In the genomic region with DNA sequence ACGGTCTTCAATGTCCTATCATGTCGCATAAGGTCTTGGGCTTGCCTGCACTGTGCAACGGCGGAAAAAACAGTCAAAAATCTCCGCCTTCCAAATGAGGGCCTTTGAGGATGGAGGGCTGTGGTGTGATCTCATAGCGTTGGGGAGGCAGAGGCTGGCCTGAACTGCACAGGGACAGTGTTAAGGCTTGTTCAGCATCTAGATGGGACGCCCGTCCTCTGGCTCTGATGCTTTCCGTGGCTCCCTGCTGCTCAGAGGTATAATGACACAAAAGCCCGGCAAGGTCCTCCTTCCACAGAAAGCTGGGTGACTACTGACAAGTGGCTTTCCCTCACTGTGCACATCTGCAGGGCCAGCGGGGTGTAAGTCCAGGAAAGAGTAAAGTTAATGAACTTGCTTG, we compare ENCODE assay signal across 13 mouse cellular contexts. TPM values are rescaled to one million over a fixed set of nuclear protein-coding genes. Genes with fewer than 3 reads are reported as not detected.
DNase-seq lines count a peak whose midpoint lies in the region; ATAC-seq and TF ChIP-seq lines count a peak whose summit lies in the region.
"Had no signal": no experiment of that assay in that cellular context is flagged by ENCODE, and none has a peak within 500 bp of the region (broad histone marks: within the 10 kb centered on the region; RNA-seq: fewer than 3 reads in every experiment).

No protein-coding gene starts in this region.

- TF ChIP-seq POLR2A in limb, embryonic 14.5 days (IDR thresholded peaks at IDR 0.05; ENCODE audit: borderline replicate concordance, extremely low read depth, insufficient read depth, insufficient read length), result no peak

- intact Hi-C loops in heart, postnatal 36 days (cut with DNase I), result no loop called here

- no peak for DNase-seq in heart, postnatal 36 days
- DNase-seq in lung, postnatal 10 days, result no peak
- no peak for DNase-seq in limb, embryonic 14.5 days (ENCODE audit: low spot score)
- DNase-seq in cerebellum, adult 9-10 months, result no peak
- no peak for DNase-seq in c-Kit-positive CD71-positive TER-119-positive erythroid progenitor cells, embryonic 14.5 days (ENCODE audit: low spot score)
- DNase-seq: cerebellum, adult 18-20 months; kidney, adult 18-20 months; right cerebral cortex, adult 18-20 months; thymus, postnatal 25 days had no signal

- peaks cover 29% of the 10 kb centered on the region for H3K4me1 ChIP-seq in heart, embryonic 12.5 days (replicated peaks)
- peaks cover 31% of the 10 kb centered on the region for H3K4me1 ChIP-seq in lung, embryonic 16.5 days (replicated peaks; ENCODE audit: control insufficient read depth, insufficient read depth, low read length)
- H3K4me1 ChIP-seq in embryonic facial prominence, embryonic 12.5 days, result peaks cover 19% of the 10 kb centered on the region
- peaks cover 10% of the 10 kb centered on the region for H3K4me1 ChIP-seq in limb, embryonic 14.5 days (ENCODE audit: control insufficient read depth, insufficient read depth, low read length)

- peak overlapping the region; percentile 30 for H3K4me3 ChIP-seq in heart, embryonic 12.5 days
- peak overlapping the region; percentile 37 for H3K4me3 ChIP-seq in lung, embryonic 16.5 days (ENCODE audit: low read length)
- H3K4me3 ChIP-seq in embryonic facial prominence, embryonic 12.5 days, result peak overlapping the region; percentile 8
- H3K4me3 ChIP-seq in limb, embryonic 14.5 days (replicated peaks; ENCODE audit: low read length), result peak overlapping the region; percentile 22

- peaks cover 14% of the 10 kb centered on the region for H3K27me3 ChIP-seq in heart, embryonic 12.5 days (replicated peaks)
- H3K27me3 ChIP-seq in lung, embryonic 16.5 days (ENCODE audit: control insufficient read depth, insufficient read depth, low read depth, low read length), result peaks cover 2% of the 10 kb centered on the region; the same call in 1 of the 2 replicates
- peaks cover 29% of the 10 kb centered on the region for H3K27me3 ChIP-seq in embryonic facial prominence, embryonic 12.5 days
- H3K27me3 ChIP-seq in limb, embryonic 14.5 days (ENCODE audit: control insufficient read depth, insufficient read depth, low read length), result peaks cover 7% of the 10 kb centered on the region
- H3K27me3 ChIP-seq: CH12.LX had no signal

- H3K27ac ChIP-seq in heart, embryonic 12.5 days (ENCODE audit: poor library complexity, severe bottlenecking), result 0 out of 2 replicates have a peak overlapping the region, but pooled peaks have one; percentile 41
- peak overlapping the region; percentile 27; the same call in 1 of the 2 replicates for H3K27ac ChIP-seq in lung, embryonic 16.5 days (ENCODE audit: low read length)
- H3K27ac ChIP-seq in embryonic facial prominence, embryonic 12.5 days, result no peak overlapping the region
- H3K27ac ChIP-seq in limb, embryonic 14.5 days (replicated peaks; ENCODE audit: low read depth, low read length), result no peak overlapping the region

- H3K36me3 ChIP-seq in heart, embryonic 12.5 days, result peaks cover 13% of the 10 kb centered on the region; the same call in 1 of the 2 replicates
- no peaks in the 10 kb centered on the region for H3K36me3 ChIP-seq in lung, embryonic 16.5 days (ENCODE audit: control insufficient read depth, insufficient read depth, low read length)
- no peaks in the 10 kb centered on the region for H3K36me3 ChIP-seq in embryonic facial prominence, embryonic 12.5 days
- no peaks in the 10 kb centered on the region for H3K36me3 ChIP-seq in limb, embryonic 14.5 days (ENCODE audit: control insufficient read depth, insufficient read depth, low read length)

- WGBS in heart, embryonic 12.5 days, result 32% methylated on average over 11 of the region's 11 CpGs
- WGBS in lung, embryonic 16.5 days, result 29% methylated on average over 11 of the region's 11 CpGs
- 20% methylated on average over 11 of the region's 11 CpGs for WGBS in embryonic facial prominence, embryonic 12.5 days
- WGBS in limb, embryonic 14.5 days, result 27% methylated on average over 11 of the region's 11 CpGs

- no peaks in the 10 kb centered on the region for H3K9me3 ChIP-seq in heart, embryonic 12.5 days (replicated peaks)
- no peaks in the 10 kb centered on the region for H3K9me3 ChIP-seq in lung, embryonic 16.5 days (ENCODE audit: control insufficient read depth, low read length)
- no peaks in the 10 kb centered on the region for H3K9me3 ChIP-seq in embryonic facial prominence, embryonic 12.5 days
- H3K9me3 ChIP-seq in limb, embryonic 14.5 days (ENCODE audit: control insufficient read depth, low read length), result no peaks in the 10 kb centered on the region

- peak overlapping the region; percentile 53; the same call in 1 of the 2 replicates for H3K9ac ChIP-seq in heart, embryonic 12.5 days
- peak overlapping the region; percentile 61 for H3K9ac ChIP-seq in lung, embryonic 16.5 days (ENCODE audit: low read length)
- H3K9ac ChIP-seq in embryonic facial prominence, embryonic 12.5 days, result peak overlapping the region; percentile 15
- peak overlapping the region; percentile 50 for H3K9ac ChIP-seq in limb, embryonic 14.5 days (ENCODE audit: low read depth, low read length, severe bottlenecking)

- ATAC-seq in heart, embryonic 12.5 days (ENCODE audit: insufficient number of reproducible peaks, low FRiP score), result no peak
- ATAC-seq in lung, embryonic 16.5 days (ENCODE audit: low read depth), result no peak
- no peak for ATAC-seq in embryonic facial prominence, embryonic 12.5 days (ENCODE audit: insufficient number of reproducible peaks, insufficient read depth, low FRiP score, low TSS enrichment)
- no peak for ATAC-seq in limb, embryonic 14.5 days (ENCODE audit: low FRiP score, low read depth)

- peak overlapping the region; percentile 62 for H3K4me2 ChIP-seq in heart, embryonic 12.5 days
- H3K4me2 ChIP-seq in lung, embryonic 16.5 days (ENCODE audit: low read depth, low read length), result peak overlapping the region; percentile 53
- peak overlapping the region; percentile 28 for H3K4me2 ChIP-seq in embryonic facial prominence, embryonic 12.5 days (replicated peaks)
- peak overlapping the region; percentile 41 for H3K4me2 ChIP-seq in limb, embryonic 14.5 days (replicated peaks; ENCODE audit: low read depth, low read length, severe bottlenecking)

RNA-seq across cellular contexts. Expression of gene Arhgap45, which starts 3.7 kb away (rescaled TPM):
- polyA plus RNA-seq in heart, embryonic 12.5 days (2016; fragmentation: Nextera tagmentation; extraction: Ambion mirVana), result 7.5 and 8.5 TPM in 2 replicates
- total RNA-seq in heart, postnatal 36 days (2021), result 1 to 10 TPM; 4.1 to 5.9 TPM
- polyA plus RNA-seq in lung, embryonic 16.5 days (2015; fragmentation: Nextera tagmentation; extraction: Ambion mirVana), result 18.1 and 21.8 TPM in 2 replicates
- polyA plus RNA-seq in embryonic facial prominence, embryonic 12.5 days (2016; fragmentation: Nextera tagmentation; extraction: Ambion mirVana), result 7.1 and 8.1 TPM in 2 replicates
- polyA plus RNA-seq in limb, embryonic 14.5 days (2012; rRNA removed), result 12.8 and 14.4 TPM in 2 replicates
- 3.4 and 5.7 TPM in 2 replicates for polyA plus RNA-seq in limb, embryonic 14.5 days (2014; fragmentation: Nextera tagmentation; extraction: Ambion mirVana)

RNA-seq across cellular contexts. Expression of gene Polr2e, which starts 19.4 kb away (rescaled TPM):
- 132 and 135 TPM in 2 replicates for polyA plus RNA-seq in heart, embryonic 12.5 days (2016; fragmentation: Nextera tagmentation; extraction: Ambion mirVana)
- 10 to 100 TPM; 88.5 to 96.4 TPM for total RNA-seq in heart, postnatal 36 days (2021)
- polyA plus RNA-seq in lung, embryonic 16.5 days (2015; fragmentation: Nextera tagmentation; extraction: Ambion mirVana), result 194 and 210 TPM in 2 replicates
- 227 and 245 TPM in 2 replicates for polyA plus RNA-seq in embryonic facial prominence, embryonic 12.5 days (2016; fragmentation: Nextera tagmentation; extraction: Ambion mirVana)
- 287 and 350 TPM in 2 replicates for polyA plus RNA-seq in limb, embryonic 14.5 days (2012; rRNA removed)
- polyA plus RNA-seq in limb, embryonic 14.5 days (2014; fragmentation: Nextera tagmentation; extraction: Ambion mirVana), result 247 and 248 TPM in 2 replicates

RNA-seq across cellular contexts. Expression of gene Abca7, which starts 23.9 kb away (rescaled TPM):
- 4.5 and 5.1 TPM in 2 replicates for polyA plus RNA-seq in heart, embryonic 12.5 days (2016; fragmentation: Nextera tagmentation; extraction: Ambion mirVana)
- 1 to 10 TPM; 7.7 to 7.9 TPM for total RNA-seq in heart, postnatal 36 days (2021)
- 4.9 and 5.6 TPM in 2 replicates for polyA plus RNA-seq in lung, embryonic 16.5 days (2015; fragmentation: Nextera tagmentation; extraction: Ambion mirVana)
- polyA plus RNA-seq in embryonic facial prominence, embryonic 12.5 days (2016; fragmentation: Nextera tagmentation; extraction: Ambion mirVana), result 2.6 and 3.9 TPM in 2 replicates
- 6.2 and 8.0 TPM in 2 replicates for polyA plus RNA-seq in limb, embryonic 14.5 days (2012; rRNA removed)
- 2.2 and 2.4 TPM in 2 replicates for polyA plus RNA-seq in limb, embryonic 14.5 days (2014; fragmentation: Nextera tagmentation; extraction: Ambion mirVana)

RNA-seq across cellular contexts. Expression of gene Gpx4, which starts 26.8 kb away (rescaled TPM):
- 677 and 717 TPM in 2 replicates for polyA plus RNA-seq in heart, embryonic 12.5 days (2016; fragmentation: Nextera tagmentation; extraction: Ambion mirVana)
- total RNA-seq in heart, postnatal 36 days (2021), result 100 to 1,000 TPM; 863 to 871 TPM
- polyA plus RNA-seq in lung, embryonic 16.5 days (2015; fragmentation: Nextera tagmentation; extraction: Ambion mirVana), result 554 and 585 TPM in 2 replicates
- 475 and 505 TPM in 2 replicates for polyA plus RNA-seq in embryonic facial prominence, embryonic 12.5 days (2016; fragmentation: Nextera tagmentation; extraction: Ambion mirVana)
- 372 and 379 TPM in 2 replicates for polyA plus RNA-seq in limb, embryonic 14.5 days (2012; rRNA removed)
- 466 and 493 TPM in 2 replicates for polyA plus RNA-seq in limb, embryonic 14.5 days (2014; fragmentation: Nextera tagmentation; extraction: Ambion mirVana)

RNA-seq across cellular contexts. Expression of gene Cnn2, which starts 31.8 kb away (rescaled TPM):
- polyA plus RNA-seq in heart, embryonic 12.5 days (2016; fragmentation: Nextera tagmentation; extraction: Ambion mirVana), result 302 and 307 TPM in 2 replicates
- total RNA-seq in heart, postnatal 36 days (2021), result 10 to 100 TPM; 29.9 to 30.6 TPM
- polyA plus RNA-seq in lung, embryonic 16.5 days (2015; fragmentation: Nextera tagmentation; extraction: Ambion mirVana), result 401 and 405 TPM in 2 replicates
- 311 and 313 TPM in 2 replicates for polyA plus RNA-seq in embryonic facial prominence, embryonic 12.5 days (2016; fragmentation: Nextera tagmentation; extraction: Ambion mirVana)
- 133 and 173 TPM in 2 replicates for polyA plus RNA-seq in limb, embryonic 14.5 days (2012; rRNA removed)
- polyA plus RNA-seq in limb, embryonic 14.5 days (2014; fragmentation: Nextera tagmentation; extraction: Ambion mirVana), result 273 and 290 TPM in 2 replicates

Comparison
In these comparisons a context has a peak if more than half of its experiments do, and no peak if none do; other contexts are left out.
1. H3K27ac ChIP-seq: peak in heart, embryonic 12.5 days (single experiment) and lung, embryonic 16.5 days (single experiment); none in embryonic facial prominence, embryonic 12.5 days (single experiment) and limb, embryonic 14.5 days (single experiment).
2. Peak in every context shown above with its lines, with median percentiles within 50 percentile points of each other: H3K4me2 ChIP-seq, H3K4me3 ChIP-seq and H3K9ac ChIP-seq.